Mouse (Mus musculus) gastrocnemius, postnatal 4 days (tissue): ENCODE data around the gene Dolk. TPM values are rescaled to one million over a fixed set of nuclear protein-coding genes. Genes with fewer than 3 reads are reported as not detected.

Experiments
- DNase-seq, 2 experiments: peaks; one replicate each; pipeline ENCODE4 v3.0.0; 2021 to 2022; ENCODE audit warnings: low spot score in 2 of 2, mixed read lengths in 2 of 2
- long read RNA-seq, 2 experiments: library from polyadenylated mRNA; stranded (forward); transcript quantifications; one replicate each; pipeline ENCODE4 v2.0.0; 2021
- total RNA-seq, 2 experiments: library from RNA; stranded (reverse); gene quantifications; 2 replicates each; pipeline ENCODE4 v1.2.3; 2021

Dolk gene
- total RNA-seq, result 10 to 100 TPM; 21.3 to 21.5 TPM
- long read RNA-seq, experiment 1, transcript Dolk-201 (1 exons, 2,104 nt), result major isoform, 47 of 47 reads
- long read RNA-seq, experiment 1, partial matches to known transcripts, result 0 of 47 reads
- long read RNA-seq, experiment 1, other reads (novel, unspliced or antisense), result 0 of 47 reads
- long read RNA-seq, experiment 2, transcript Dolk-201 (1 exons, 2,104 nt), result major isoform, 52 of 52 reads
- long read RNA-seq, experiment 2, partial matches to known transcripts, result 0 of 52 reads
- long read RNA-seq, experiment 2, other reads (novel, unspliced or antisense), result 0 of 52 reads

DNA sequence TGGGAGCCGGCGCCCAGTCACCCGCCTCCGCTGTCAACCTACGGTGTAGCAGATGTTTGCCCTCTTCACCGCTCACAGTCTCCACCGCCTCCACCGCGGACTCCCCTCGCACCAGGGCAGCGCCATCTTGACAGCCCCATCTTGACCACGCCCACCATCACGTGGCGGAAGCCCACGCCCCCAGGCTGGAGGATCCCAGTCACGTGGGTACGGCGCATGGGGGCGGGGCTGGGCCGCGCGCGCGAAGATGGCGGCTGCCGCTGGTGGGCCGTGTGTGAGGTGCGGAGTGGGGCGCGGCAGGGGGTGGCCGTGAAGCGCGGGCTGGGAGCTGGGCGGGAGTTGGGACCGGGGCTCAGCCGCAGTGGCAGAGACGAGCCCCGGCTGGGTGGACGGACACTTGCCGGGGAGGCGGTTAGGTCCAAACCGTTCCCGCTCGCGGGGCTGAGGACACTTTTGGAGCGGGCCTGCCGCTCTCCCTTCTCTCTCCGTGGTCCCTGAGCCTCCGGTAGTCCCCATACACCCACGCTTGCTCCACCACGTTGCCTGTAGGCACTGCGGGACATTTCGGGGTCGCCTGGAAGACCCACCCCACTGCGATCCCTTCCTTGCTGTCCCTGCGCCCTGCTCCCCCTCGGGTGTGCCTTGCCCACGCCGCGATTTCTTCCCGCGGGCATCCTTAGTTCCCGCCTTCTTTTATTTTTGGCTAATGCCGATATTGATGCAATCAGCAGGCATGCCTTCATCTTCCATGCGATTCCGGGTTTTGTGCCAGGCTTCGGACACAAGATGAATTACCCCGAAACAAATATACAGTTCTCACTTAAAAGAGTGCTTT lies at the start of gene Dolk, which contains the start of gene Nup188:
Dolk (minus strand) TSS at position 143 of the 835 bp plus-strand sequence.
Nup188 (plus strand) TSS at position 206 of the 835 bp plus-strand sequence.
- peak; percentile 99 for DNase-seq

DNA sequence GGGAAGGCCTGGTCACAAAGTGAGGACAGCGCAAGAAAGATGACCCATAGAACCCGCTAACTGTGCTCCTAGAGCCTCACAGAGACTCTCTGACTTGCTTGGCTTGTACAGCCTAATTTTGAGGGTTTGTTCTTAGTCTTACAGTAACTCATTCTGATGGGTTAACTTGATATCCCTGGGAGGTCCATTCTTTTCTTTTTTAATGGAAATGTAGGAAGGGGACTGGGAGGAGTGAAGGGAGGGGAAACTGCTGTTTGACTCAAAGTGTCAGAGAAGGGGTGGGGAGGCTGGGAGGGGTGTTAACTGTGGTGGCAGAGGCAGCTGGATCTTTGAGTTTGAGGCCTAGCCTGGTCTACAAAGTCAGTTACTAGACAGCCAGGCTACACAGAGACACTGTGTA lies 49.2 kb upstream of the Dolk start:
- DNase-seq, result no peak

DNA sequence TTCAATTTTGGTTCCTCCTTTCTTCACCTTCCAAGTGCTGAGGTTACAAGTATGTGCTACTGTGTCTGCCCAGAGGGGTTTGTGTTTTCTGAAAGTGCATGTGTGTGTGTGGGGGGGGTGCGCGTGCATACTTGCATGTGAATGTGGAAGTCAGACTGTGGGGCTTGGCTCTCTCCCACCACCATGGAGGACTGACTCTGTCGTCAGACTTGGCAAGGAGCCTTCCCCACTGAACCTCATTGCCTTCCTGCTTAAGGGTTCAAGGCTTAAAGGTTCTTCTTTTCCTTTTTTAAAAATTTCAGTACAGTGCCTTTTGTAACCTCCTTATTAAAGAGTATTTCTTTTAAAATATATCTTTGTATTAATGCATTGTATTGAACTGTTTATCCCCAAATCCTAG lies 42.7 kb upstream of the Dolk start:
- no peak for DNase-seq

DNA sequence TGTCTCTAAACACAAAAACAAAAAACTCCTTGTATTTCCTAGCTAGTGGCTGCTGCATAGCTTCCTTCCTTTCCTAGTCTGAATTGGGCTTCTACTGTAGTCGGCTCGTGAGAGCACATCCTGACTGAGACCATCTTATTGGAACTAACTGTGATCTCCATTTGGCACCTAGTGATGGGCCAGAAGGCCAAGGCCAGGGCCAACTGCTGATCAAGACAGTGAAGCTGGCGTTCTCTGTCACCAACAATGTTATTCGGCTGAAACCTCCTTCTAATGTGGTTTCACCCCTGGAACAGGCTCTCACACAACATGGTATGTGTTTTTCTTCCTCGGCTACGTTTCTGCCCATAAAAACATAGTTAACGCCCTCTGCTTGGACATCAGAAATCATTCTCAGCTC lies 41.1 kb upstream of the Dolk start:
- no peak for DNase-seq

DNA sequence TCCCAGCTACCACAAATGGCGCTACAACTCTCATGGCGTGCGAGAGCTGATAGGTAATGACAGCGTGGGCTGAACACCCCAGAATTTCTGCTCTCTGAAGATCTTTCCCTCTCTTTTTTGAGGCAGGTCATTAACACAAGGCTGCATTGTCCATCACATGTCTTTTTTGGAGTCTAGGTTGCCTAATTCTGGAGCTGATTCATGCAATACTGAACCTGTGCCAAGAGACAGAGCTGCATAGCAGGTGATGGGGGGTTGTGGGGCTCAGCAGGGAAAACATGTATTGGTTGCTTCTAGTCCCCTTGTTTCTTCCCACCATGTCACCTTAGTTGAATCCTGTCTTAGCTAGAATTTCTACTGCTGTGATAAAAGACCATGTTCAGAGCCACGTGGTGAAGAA lies 39.2 kb upstream of the Dolk start:
- DNase-seq, result no peak

DNA sequence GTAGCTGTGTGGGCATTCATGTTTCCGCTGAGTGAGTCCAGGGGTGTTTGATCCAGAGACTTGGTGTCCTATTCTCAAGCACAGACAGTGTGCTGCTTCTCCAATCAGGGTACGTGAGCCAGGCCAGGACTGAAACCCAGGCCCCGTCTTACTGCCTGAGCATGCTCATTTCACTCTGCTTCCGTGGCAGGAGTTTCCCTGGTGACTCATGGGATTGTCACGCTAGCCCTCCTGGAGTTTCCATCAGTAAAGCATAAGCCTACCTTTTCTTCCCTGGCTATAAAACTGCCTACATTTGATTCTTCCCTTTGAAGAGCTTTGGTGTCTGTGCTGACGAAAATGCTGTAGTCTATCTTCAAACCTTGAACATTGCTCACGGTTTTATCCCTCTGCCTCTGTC lies 37.0 kb upstream of the Dolk start:
- no peak for DNase-seq

DNA sequence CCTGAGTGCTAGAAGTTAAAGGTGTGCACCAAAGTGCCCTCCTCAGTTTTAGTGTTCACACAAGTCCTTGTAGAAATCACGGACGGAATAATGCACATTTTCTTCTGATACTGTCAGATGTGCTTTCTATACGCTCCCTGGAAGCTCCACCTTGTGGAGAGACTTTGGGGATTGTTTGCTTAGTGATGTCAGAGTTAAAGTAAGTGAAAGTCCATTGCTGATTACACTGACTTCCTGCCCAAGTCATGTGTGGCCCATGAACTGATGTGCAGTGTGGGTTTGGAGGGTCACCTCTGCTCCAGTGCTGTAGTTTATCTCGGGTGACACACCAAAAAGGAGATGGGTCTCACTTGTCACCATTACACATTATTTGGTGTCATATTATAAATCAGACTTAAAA lies 33.1 kb upstream of the Dolk start:
- DNase-seq, result no peak

DNA sequence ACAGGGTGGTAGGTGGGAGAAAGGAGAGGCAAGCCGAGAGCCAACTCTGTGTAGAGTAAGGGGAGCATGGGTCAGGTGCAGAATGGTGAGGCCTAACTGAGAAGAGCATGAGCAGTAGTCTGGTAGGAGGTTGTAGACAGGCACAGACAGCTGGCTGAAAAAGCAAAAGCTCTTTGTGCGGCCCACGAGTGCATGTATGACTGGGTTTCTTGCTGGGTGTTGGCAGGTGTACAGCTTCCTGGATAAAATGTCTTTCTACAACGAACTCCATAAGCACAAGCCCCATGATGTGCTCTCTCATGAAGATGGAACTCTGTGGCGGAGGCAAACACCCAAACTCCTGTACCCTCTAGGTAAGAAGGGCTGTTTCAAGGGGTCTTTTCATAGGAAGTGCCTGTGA lies 30.8 kb upstream of the Dolk start:
- no peak for DNase-seq

DNA sequence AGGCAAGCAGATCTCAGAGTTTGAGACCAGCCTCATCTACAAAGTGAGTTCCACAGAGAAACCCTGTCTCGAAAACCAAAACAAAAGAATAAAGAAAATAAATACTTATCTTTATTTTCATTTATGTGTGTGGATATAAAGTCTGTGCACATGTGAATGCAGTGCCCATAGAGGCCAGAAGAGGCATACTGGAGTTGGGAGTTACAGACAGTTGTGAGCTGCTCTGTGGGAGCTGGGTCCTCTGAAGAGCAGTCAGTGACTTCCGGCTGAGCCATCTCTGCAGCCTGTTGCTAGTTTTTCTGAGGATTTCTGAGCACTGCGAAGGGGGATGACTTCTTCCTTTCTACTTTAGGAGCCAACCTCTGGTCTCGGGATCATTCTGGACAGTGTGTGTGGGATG lies 30.0 kb upstream of the Dolk start:
- DNase-seq, result no peak

DNA sequence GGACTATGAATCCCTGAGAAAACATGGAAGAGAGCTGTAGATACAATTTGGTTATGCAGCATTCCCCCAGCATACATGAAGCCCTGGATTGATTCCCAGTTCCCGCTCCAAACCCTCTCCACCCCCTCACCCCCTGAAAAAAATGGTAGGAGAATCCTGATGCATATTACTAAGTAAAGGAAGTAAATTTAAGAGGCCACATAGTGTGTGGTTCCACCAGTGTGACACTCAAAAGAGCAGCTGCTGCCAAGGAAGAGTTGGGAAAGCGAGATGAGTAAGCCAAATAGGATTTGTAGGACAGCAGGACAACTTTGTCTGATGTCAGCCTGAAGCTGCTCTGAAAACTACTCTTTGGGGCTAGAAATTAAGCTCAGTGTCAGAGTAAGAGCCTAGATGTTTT lies 25.3 kb upstream of the Dolk start:
- no peak for DNase-seq

DNA sequence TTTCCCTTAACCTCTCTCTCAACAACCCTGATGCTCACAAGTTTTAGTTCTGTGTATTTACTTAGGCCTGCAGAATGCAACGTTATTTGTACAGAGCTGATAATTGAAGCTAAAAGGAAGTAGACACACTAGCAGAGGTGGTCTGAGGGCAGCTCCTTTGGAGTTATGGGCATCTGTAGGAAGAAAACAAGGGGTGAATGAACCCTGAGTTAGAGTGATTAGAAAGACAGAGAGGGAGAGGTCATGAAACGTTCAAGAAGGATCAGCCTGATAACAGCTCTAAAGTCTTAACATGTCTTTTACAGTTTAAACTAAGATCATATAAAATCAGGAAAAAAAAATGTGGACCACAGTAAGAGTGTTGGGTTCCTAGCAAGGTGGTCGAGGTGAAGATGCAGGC lies 23.2 kb upstream of the Dolk start:
- DNase-seq, result no peak

DNA sequence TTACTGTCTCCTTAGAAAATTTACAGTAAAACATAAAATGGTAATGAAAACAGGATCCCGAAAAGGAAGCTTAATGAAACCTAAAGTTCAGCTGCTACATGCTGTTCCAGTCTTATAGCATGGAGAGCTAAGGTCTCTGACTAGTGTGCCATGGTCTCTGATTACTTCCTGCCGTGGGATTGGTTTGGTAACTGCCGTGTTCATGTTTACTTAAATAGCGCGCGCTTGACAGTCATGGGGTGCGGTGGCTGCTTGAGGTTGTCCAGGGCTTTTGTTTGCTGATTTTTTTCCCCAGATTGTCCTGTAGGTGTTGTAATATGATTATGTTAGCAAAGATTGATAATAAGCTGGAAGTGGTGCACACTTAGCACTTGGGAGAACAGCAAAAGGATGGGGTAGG lies 20.0 kb upstream of the Dolk start:
- no peak for DNase-seq

DNA sequence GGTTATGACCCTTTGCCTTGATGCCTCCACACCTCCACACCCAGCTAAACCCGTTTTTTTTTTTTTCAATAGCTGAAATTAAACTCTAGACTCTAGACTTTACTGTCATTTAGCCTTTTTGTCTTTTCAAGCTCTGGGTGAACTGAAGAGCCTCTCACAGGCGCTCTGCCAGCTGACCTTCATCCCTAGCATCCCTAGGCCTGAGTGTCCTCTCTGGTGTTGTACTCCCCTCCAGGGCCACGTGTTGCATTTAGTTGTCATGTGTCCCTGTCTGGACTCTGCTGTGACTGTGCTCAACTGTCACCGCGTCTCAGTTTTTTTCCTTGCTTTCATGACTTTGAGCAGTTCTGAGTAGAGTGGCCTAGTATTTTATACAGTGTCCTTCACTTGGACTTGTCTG lies 13.8 kb upstream of the Dolk start:
- DNase-seq, result no peak

DNA sequence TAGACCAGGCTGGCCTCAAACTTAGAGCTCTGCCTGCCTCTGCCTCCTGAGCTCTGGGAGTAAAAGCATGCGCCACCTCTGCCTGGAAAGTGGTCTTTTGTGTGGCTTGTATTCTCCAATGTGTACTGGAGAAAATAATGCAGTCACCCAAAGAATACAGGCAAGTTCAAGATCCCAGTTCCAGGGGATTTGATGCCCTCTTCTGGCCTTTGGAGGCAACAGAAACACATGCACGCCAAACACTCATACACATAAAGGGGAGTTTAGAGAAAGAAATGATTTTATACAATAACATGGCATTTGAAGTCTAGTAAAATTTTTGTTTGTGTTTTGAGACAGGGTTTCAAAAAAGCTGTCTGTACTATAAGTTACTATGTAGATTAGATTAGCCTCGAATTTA lies 13.4 kb upstream of the Dolk start:
- no peak for DNase-seq

DNA sequence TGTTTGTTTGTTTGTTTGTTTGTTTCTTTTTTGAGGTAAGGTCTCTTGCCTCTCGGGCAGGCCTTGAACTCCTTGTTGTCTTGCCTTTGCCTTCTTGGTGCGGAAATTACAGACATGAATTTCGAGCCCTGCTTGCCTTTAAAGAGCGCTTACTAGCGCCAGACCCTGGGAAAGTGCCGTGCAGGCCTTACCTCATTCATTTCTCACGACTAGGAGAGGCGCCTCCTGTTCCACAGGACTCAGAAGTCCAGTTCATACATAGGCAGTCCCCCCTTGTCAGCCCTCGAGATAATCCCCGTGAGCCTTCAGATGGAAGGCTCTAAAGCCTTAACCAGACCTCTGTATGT lies 866 bp upstream of the Dolk start:
- DNase-seq, result no peak

DNA sequence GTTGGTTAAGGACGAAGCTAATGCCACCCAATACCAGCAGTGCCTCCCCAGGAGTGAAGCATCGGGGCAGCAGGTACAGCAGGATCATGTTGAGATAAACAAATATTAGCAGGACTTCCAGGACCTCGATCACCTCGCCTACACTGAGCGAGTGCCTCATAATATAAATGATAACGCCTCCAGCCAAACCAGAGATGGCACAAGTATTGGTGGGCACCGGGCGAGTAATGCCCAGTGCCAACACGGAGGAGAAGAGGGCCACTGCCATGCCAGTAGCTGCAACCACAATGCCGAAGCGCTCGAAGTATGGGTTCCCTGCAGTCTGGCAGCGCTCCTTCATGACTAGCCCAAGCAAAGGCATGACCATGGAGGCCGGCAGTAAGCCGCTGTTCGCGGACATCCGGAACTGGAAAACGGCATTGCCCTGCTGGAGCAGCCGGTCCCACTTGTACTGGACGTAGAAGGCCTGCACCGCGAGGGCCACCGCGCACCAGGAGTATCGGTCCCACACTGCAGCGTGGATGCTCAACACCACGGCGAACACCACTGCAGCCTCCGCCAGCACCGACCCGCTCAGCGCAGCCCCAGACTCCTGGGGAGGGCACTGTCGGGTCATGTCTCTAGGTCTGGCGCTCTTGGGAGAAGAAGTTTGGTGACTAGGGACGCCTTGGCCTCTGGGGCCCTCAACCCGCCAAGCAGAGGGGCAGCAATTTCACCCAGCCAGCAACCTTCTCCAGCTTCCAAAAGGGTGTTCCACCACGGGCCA lies 535 bp downstream of the Dolk start:
- DNase-seq, result peak in 1 of 2 experiments; percentile 25

DNA sequence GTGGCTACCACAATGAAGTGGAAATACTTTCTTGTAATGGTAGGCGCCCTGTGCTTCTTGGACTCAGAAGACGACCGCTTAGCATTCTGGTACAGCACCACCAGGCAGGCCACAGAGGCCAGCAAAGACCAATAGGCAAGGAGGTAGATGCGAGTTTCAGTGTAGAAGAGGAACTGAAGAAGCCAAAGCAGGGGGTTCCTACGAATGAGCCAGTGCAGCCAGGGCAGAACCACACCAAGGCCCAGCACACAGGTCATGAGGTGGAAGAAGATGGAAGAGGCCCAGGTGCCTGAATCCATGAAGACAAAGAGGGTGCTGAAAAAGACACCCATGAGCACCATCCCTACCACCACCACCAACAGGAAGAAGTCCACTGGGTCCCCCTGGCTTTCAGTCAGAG lies 1.1 kb downstream of the Dolk start:
- DNase-seq, result no peak

DNA sequence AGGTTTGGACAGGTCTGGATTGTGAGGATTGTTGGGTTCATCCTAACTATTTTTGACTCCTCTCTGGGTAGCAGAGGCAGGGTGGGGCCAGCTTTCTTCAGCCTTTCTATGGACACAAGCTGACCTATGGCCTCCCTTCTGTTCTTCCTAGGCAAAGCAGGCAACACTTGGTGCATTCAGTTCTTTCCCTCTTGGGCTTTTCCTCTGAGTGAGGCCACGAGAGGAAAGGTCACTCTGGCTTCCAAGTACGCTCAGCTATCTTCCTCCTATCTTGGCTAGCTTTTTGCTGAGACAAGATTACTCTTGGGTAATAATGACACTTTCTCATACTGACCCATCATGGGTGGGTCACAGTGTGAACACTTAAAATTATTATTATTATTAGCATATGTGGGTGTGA lies 2.9 kb downstream of the Dolk start:
- no peak for DNase-seq

DNA sequence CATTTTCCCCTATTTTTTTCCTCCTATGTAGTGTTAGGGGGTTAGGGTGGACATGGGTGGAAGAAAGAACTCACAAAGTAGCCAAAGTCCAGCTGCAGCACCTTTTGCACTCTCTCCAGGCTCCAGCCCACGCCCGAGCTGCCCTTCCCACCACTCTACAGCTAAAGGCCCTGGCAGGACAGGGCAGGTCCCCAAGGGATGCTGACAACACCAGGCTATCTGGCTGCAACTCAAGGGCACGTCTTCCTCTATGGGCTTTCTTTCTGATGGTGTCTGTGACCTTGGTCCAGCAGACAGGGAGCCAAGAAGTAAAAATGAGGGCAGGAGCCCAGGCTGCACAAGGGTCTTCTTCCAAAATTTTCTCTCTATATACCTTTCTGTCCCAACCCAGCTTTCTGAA lies 4.5 kb downstream of the Dolk start:
- DNase-seq, result no peak

DNA sequence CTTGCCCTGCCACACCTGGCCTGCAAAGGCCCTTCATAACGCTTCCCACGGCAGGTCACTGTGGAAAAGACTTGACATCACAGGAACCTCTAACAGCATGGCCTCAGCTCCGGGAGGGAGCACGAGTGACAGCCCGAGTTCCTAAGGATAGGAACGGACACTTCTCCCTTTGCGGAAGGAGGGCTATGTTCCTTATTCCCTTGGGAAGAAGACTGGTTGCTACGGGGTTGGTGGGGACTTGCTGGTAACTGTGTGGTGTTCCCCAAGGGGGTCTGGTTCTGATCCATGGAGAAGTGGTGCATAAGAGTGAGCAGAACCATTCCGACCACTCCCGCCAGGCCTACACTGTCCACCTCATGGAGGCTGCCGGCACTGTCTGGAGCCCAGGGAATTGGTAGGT lies 5.4 kb downstream of the Dolk start, which contains the start of gene Gm28038:
Gm28038 (plus strand) TSS at position 301 of the 400 bp plus-strand sequence.
- no peak for DNase-seq

DNA sequence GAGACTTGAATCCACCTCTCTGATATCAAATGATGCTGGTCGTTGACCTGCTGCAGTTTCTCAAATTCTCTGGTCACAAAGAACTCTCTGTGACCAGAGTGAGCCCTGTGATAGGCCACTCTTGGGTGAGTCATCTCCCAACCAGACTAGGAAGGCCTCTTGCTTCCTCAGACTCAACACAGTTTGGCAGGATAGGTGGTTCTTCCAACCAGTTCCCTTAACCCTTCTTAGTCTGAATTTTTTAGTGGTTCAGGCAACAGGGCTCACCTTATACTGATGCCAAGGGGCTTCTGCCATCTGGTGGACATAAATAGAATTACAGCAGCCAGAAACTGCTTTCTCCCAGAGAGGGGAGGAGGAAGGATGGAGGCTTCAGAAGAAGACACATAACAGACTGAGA lies 16.0 kb downstream of the Dolk start:
- DNase-seq, result peak in 1 of 2 experiments; percentile 48
